Mouse (Mus musculus) heart, postnatal 0 days (tissue): ENCODE data around the gene Sdc4.

Experiments
- CTCF ChIP-seq: IDR thresholded peaks from 2 replicates; pipeline ENCODE4 v1.5.1; 2016; ENCODE audit warnings: antibody characterized with exemption, control low read depth, low read depth
- EP300 ChIP-seq: IDR thresholded peaks from 2 replicates; pipeline ENCODE4 v1.6.1; 2016; ENCODE audit warnings: antibody characterized with exemption, low read depth

DNA sequence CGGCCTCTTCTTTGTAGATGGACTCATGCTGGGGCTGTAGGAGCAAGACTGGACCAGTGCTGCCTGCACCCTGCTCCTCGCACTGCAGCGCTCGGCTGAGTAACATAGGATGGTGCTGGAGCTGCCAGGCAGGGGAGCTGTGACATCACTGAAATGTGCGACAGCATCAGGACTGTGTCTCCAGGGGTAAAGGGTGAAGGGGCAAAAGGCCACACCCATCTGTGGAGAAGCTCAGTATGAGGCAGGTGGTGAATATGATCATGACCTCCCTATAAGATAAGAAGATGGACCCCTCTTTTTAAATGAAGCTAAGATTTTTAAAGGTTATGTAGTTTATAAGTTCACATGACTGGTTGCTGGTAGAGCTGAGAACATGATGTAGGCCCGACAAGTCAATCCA is 29.9 kb upstream of the Sdc4 start, which contains the start of gene Trp53tg5:
- TF ChIP-seq CTCF (no peak), EP300 (no peak)
